Mouse (Mus musculus) stomach, postnatal 0 days (tissue): ENCODE results near the gene Gm45062. TPM values are rescaled to one million over a fixed set of nuclear protein-coding genes. Genes with fewer than 3 reads are reported as not detected.

Experiments
- ATAC-seq: fragments of 200-750 bp; cut with Nextera tagmentation; 2 replicates; pipeline ENCODE4 v1.8.0; 2017; ENCODE audit not compliant: low FRiP score, low TSS enrichment
- DNase-seq: peaks from one replicate; pipeline ENCODE4 v3.0.0-alpha.2; 2016; ENCODE audit warnings: low spot score
- H3K27ac ChIP-seq: fragments of 300-500 bp; sonication (generic); replicated peaks from 2 replicates; pipeline ENCODE4 v1.5.1; 2014; ENCODE audit warnings: mild to moderate bottlenecking, control low read depth
- H3K27me3 ChIP-seq: fragments of 300-500 bp; sonication (generic); 2 replicates; pipeline ENCODE4 v1.6.1; 2014; ENCODE audit warnings: low read length; ENCODE audit not compliant: control insufficient read depth, insufficient read depth
- H3K36me3 ChIP-seq: fragments of 300-500 bp; sonication (generic); 2 replicates; pipeline ENCODE4 v1.6.1; 2014; ENCODE audit warnings: low read length, mixed read lengths; ENCODE audit not compliant: control insufficient read depth, insufficient read depth
- H3K4me1 ChIP-seq: fragments of 300-500 bp; sonication (generic); replicated peaks from 2 replicates; pipeline ENCODE4 v1.6.1; 2014; ENCODE audit warnings: antibody characterized with exemption; ENCODE audit not compliant: control insufficient read depth, insufficient read depth
- H3K4me2 ChIP-seq: fragments of 300-500 bp; sonication (generic); replicated peaks from 2 replicates; pipeline ENCODE4 v1.6.1; 2014; ENCODE audit warnings: low read depth, mild to moderate bottlenecking, control low read depth, moderate library complexity
- H3K4me3 ChIP-seq: fragments of 300-500 bp; sonication (generic); 2 replicates; pipeline ENCODE4 v1.5.1; 2014; ENCODE audit warnings: low read depth, low read length, control low read depth
- H3K9ac ChIP-seq: fragments of 300-500 bp; sonication (generic); 2 replicates; pipeline ENCODE4 v1.6.1; 2014; ENCODE audit warnings: mild to moderate bottlenecking, low read length, control low read depth, mixed read lengths
- H3K9me3 ChIP-seq: fragments of 300-500 bp; sonication (generic); 2 replicates; pipeline ENCODE4 v1.6.1; 2016; ENCODE audit warnings: low read length; ENCODE audit not compliant: control insufficient read depth
- CTCF ChIP-seq: IDR thresholded peaks from 2 replicates; pipeline ENCODE4 v1.5.1; 2016; ENCODE audit warnings: antibody characterized with exemption, low read depth, mild to moderate bottlenecking, moderate library complexity
- EP300 ChIP-seq: optimal IDR thresholded peaks from 2 replicates; pipeline ENCODE3; 2016; ENCODE audit warnings: antibody characterized with exemption
- WGBS: fragments of 180-500 bp; shearing (Covaris S2); extraction: QIAGEN DNeasy Blood & Tissue Kit; methylation state at CpG from one replicate; pipeline ENCODE4 v1.1.7; 2014; 5-methylcytosine and 5-hydroxymethylcytosine counted together
- polyA plus RNA-seq: library from polyadenylated mRNA; unstranded; fragments of >200 nt; fragmentation: Nextera tagmentation; extraction: Ambion mirVana; gene quantifications from 2 replicates; pipeline ENCODE4 v1.2.1, GENCODE M21; 2015

Gene Gm45062
- polyA plus RNA-seq, 1 experiment from 2014 or later, result 1.9 TPM

- Histone ChIP-seq H3K4me1 (no peaks in the 10 kb centered on the region), H3K9ac (no peak overlapping the region), H3K27ac (no peak overlapping the region), H3K9me3 (no peaks in the 10 kb centered on the region), H3K4me2 (no peak overlapping the region), H3K27me3 (no peaks in the 10 kb centered on the region), H3K36me3 (no peaks in the 10 kb centered on the region), H3K4me3 (no peak overlapping the region)
- DNase-seq, result no peak
- no peak for ATAC-seq
- WGBS, result 51% methylated on average over 2 of the region's 2 CpGs
- TF ChIP-seq EP300 (no peak), CTCF (no peak)
Observed at GRCm38 (mm10) chr6:8358232-8358631, 99.0 kb downstream of the Gm45062 start.

DNA sequence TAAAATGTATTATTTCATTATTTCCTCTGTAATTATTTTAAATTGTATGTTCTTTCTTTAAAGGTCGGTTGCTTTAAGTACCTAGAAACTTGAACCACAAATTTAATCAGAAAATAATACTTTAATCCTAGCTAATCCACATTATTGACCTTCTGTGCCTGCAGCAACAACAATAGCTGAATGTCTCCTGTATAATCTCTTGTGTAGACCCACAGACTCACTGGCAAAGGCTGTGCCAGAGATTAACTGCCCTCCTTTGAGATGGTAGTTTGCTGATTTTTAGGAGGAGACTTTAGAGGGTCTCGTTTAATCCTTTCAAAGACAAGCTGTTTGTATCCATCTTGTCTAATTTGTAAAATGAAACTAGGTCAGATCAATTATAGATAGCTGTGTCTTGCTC lies 99.5 kb downstream of the Gm45062 start:
- DNase-seq, result no peak
- TF ChIP-seq CTCF, result no peak
- no peak for TF ChIP-seq EP300
- Histone ChIP-seq H3K4me1 (no peaks in the 10 kb centered on the region), H3K4me2 (no peak overlapping the region), H3K27ac (no peak overlapping the region), H3K9me3 (no peaks in the 10 kb centered on the region), H3K9ac (no peak overlapping the region), H3K36me3 (no peaks in the 10 kb centered on the region), H3K4me3 (no peak overlapping the region), H3K27me3 (no peaks in the 10 kb centered on the region)
- 57% methylated on average over 2 of the region's 2 CpGs for WGBS
- ATAC-seq, result no peak

- ATAC-seq (no peak), DNase-seq (no peak)
- Histone ChIP-seq H3K4me1 (no peaks in the 10 kb centered on the region), H3K9ac (no peak overlapping the region), H3K27me3 (no peaks in the 10 kb centered on the region), H3K9me3 (no peaks in the 10 kb centered on the region), H3K4me2 (no peak overlapping the region), H3K36me3 (no peaks in the 10 kb centered on the region), H3K27ac (no peak overlapping the region), H3K4me3 (no peak overlapping the region)
- 89% methylated on average over 7 of the region's 7 CpGs for WGBS
- TF ChIP-seq EP300, result no peak
- no peak for TF ChIP-seq CTCF
Observed at GRCm38 (mm10) chr6:8360805-8361204, 101.6 kb downstream of the Gm45062 start.

- no peak overlapping the region for H3K27ac ChIP-seq
- H3K4me1 ChIP-seq, result no peaks in the 10 kb centered on the region
- H3K9me3 ChIP-seq, result no peaks in the 10 kb centered on the region
- H3K9ac ChIP-seq, result no peak overlapping the region
- DNase-seq (no peak), ATAC-seq (no peak)
- H3K27me3 ChIP-seq, result no peaks in the 10 kb centered on the region
- no peaks in the 10 kb centered on the region for H3K36me3 ChIP-seq
- H3K4me3 ChIP-seq, result no peak overlapping the region
- H3K4me2 ChIP-seq, result no peak overlapping the region
- TF ChIP-seq CTCF (no peak), EP300 (no peak)
- 79% methylated on average over 12 of the region's 12 CpGs for WGBS
Observed at GRCm38 (mm10) chr6:8364033-8364756, 104.9 kb downstream of the Gm45062 start.

DNA sequence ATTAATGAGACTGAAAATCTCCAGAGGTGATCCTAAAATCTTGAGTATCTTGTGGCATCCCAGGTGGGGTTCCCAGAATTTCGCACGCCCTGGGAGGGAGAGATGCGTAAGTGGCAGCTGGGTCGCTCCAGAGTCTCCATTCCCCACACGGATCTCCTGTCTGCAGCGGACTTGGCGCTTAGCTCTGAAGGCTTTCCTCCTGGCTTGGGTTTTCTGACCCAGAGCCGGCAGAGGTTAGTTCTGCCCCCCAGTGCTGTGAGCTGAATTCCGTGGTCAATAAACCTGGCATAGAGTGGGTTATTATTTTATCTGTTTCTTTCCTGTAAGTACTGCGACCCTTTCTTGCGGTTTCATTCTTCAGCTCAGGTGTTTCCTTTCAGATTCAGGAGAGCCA lies 105.5 kb downstream of the Gm45062 start:
- H3K9me3 ChIP-seq, result no peaks in the 10 kb centered on the region
- H3K4me3 ChIP-seq, result no peak overlapping the region
- DNase-seq (no peak), ATAC-seq (no peak)
- H3K4me1 ChIP-seq, result no peaks in the 10 kb centered on the region
- H3K27ac ChIP-seq, result no peak overlapping the region
- H3K36me3 ChIP-seq, result no peaks in the 10 kb centered on the region
- TF ChIP-seq CTCF (no peak), EP300 (no peak)
- H3K9ac ChIP-seq, result no peak overlapping the region
- no peaks in the 10 kb centered on the region for H3K27me3 ChIP-seq
- H3K4me2 ChIP-seq, result no peak overlapping the region
- WGBS, result 87% methylated on average over 11 of the region's 11 CpGs

DNA sequence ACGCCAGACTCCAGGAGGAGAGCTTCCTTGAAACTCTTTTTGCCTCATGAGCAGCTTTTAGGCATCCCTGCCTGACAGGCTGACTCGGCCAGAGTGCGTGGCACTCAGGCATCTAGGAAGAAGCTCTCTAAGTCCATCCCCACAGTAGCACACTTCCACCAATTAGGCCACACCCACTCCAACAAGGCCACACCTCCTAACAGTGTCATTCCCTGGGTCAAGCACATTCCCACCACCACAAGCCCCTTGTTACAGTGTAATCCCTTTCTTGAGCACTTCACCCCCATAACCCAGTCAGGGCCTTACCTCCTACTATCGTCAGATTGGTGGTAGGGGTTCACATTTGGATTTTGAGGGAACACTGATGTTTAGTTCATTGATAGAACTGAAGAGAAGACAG lies 108.4 kb downstream of the Gm45062 start:
- DNase-seq (no peak), ATAC-seq (no peak)
- Histone ChIP-seq H3K27me3 (no peaks in the 10 kb centered on the region), H3K27ac (no peak overlapping the region), H3K4me1 (no peaks in the 10 kb centered on the region), H3K4me2 (no peak overlapping the region), H3K36me3 (no peaks in the 10 kb centered on the region), H3K9me3 (no peaks in the 10 kb centered on the region), H3K9ac (no peak overlapping the region), H3K4me3 (no peak overlapping the region)
- no peak for TF ChIP-seq EP300
- no peak for TF ChIP-seq CTCF
- WGBS, result over 99% methylated on average over 4 of the region's 4 CpGs
